ENCODE assay signal across 9 mouse cellular contexts in the genomic region with DNA sequence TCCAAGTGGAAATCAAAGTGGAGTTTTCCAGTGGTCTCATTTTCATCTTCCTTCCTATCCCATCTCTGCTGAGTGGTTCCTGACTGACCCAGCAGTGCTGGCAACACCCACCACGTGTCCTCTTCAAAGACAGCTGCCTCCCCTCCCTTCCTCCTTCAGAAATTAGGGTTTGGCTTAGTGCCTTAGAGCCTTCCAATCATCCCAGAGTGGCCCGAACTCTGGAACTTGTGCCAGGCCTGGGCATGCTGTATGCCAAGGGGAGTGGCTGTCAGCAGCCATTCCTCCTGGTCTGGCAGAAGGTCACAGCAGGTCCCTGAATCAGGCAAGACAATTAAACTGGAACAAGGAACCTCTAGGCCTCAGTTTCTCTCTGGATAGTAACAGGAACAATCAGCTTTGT. TPM values are rescaled to one million over a fixed set of nuclear protein-coding genes. Genes with fewer than 3 reads are reported as not detected.
DNase-seq lines count a peak whose midpoint lies in the region; ATAC-seq and TF ChIP-seq lines count a peak whose summit lies in the region.
"Had no signal": no experiment of that assay in that cellular context is flagged by ENCODE, and none has a peak within 500 bp of the region (broad histone marks: within the 10 kb centered on the region; RNA-seq: fewer than 3 reads in every experiment).

No protein-coding gene starts in this region.

- peak; percentile 60 for DNase-seq in kidney, adult 18-20 months
- peak; percentile 94 for DNase-seq in brain, adult 2 months (ENCODE audit: low read depth, low spot score)
- DNase-seq in cerebellum, postnatal 14 days: peak; percentile 95 to 97
- peak; percentile 34 for DNase-seq in lung, embryonic 14.5 days
- DNase-seq in thymus, postnatal 14 days: no peak
- no peak for DNase-seq in layer of hippocampus, postnatal 36 days
- DNase-seq in thymus, postnatal 36 days: no peak

- H3K4me1 ChIP-seq in kidney, embryonic 16.5 days (ENCODE audit: insufficient read depth, low read length): no peaks in the 10 kb centered on the region
- 0 out of 2 replicates have a peak, but pooled peaks cover 3% of the 10 kb centered on the region for H3K4me1 ChIP-seq in lung, embryonic 14.5 days (ENCODE audit: insufficient read depth)

- no peak overlapping the region for H3K9ac ChIP-seq in kidney, embryonic 16.5 days (replicated peaks; ENCODE audit: low read length)
- H3K9ac ChIP-seq in lung, embryonic 14.5 days: no peak overlapping the region

- no peaks in the 10 kb centered on the region for H3K36me3 ChIP-seq in kidney, embryonic 16.5 days (ENCODE audit: insufficient read depth, low read length)
- H3K36me3 ChIP-seq in lung, embryonic 14.5 days (ENCODE audit: insufficient read depth): no peaks in the 10 kb centered on the region

- WGBS in kidney, embryonic 16.5 days: 23% methylated on average over 2 of the region's 2 CpGs
- WGBS in lung, embryonic 14.5 days: 23% methylated on average over 2 of the region's 2 CpGs

- no peak for ATAC-seq in kidney, embryonic 16.5 days (ENCODE audit: low FRiP score, low TSS enrichment)
- ATAC-seq in lung, embryonic 14.5 days (ENCODE audit: insufficient read depth): no peak

- no peak overlapping the region for H3K4me2 ChIP-seq in kidney, embryonic 16.5 days (replicated peaks; ENCODE audit: low read depth, low read length)
- H3K4me2 ChIP-seq in lung, embryonic 14.5 days: no peak overlapping the region

- H3K27ac ChIP-seq in kidney, embryonic 16.5 days (ENCODE audit: low read length): no peak overlapping the region
- H3K27ac ChIP-seq in lung, embryonic 14.5 days (ENCODE audit: low read depth): peak overlapping the region; percentile 44; the same call in 1 of the 2 replicates

- no peak for TF ChIP-seq CTCF in lung, embryonic 14.5 days (IDR thresholded peaks at IDR 0.05; ENCODE audit: low read depth)

- no peak overlapping the region for H3K4me3 ChIP-seq in kidney, embryonic 16.5 days (ENCODE audit: low read length)
- H3K4me3 ChIP-seq in lung, embryonic 14.5 days (ENCODE audit: low read depth, low read length): no peak overlapping the region

- no peaks in the 10 kb centered on the region for H3K9me3 ChIP-seq in kidney, embryonic 16.5 days (ENCODE audit: low read length)
- H3K9me3 ChIP-seq in lung, embryonic 14.5 days (ENCODE audit: low read depth, low read length): no peaks in the 10 kb centered on the region

- H3K27me3 ChIP-seq in kidney, embryonic 16.5 days (ENCODE audit: insufficient read depth, low read length): peaks cover 12% of the 10 kb centered on the region
- peaks cover 33% of the 10 kb centered on the region for H3K27me3 ChIP-seq in lung, embryonic 14.5 days (ENCODE audit: insufficient read depth, low read length)

RNA-seq across cellular contexts. Expression of a gene that starts 3.1 kb away (rescaled TPM):
- polyA plus RNA-seq in kidney, embryonic 16.5 days (2015; fragmentation: Nextera tagmentation; extraction: Ambion mirVana): 1.7 and 1.8 TPM in 2 replicates
- 2.1 TPM in 2 replicates for polyA plus RNA-seq in lung, embryonic 14.5 days (2014; fragmentation: Nextera tagmentation; extraction: Ambion mirVana)
- 1 to 10 TPM; 2.9 to 4.0 TPM for total RNA-seq in layer of hippocampus, postnatal 36 days (2021)

RNA-seq across cellular contexts. Expression of a gene that starts 6.9 kb away (rescaled TPM):
- polyA plus RNA-seq in kidney, embryonic 16.5 days (2015; fragmentation: Nextera tagmentation; extraction: Ambion mirVana): 8.3 and 14.6 TPM in 2 replicates
- polyA plus RNA-seq in lung, embryonic 14.5 days (2014; fragmentation: Nextera tagmentation; extraction: Ambion mirVana): 14.4 and 14.7 TPM in 2 replicates
- 10 to 100 TPM; 75.0 to 77.4 TPM for total RNA-seq in layer of hippocampus, postnatal 36 days (2021)

RNA-seq across cellular contexts. Expression of a gene that starts 28.5 kb away (rescaled TPM):
- not detected in 2 replicates for polyA plus RNA-seq in kidney, embryonic 16.5 days (2015; fragmentation: Nextera tagmentation; extraction: Ambion mirVana)
- 0.23 and 0.64 TPM in 2 replicates for polyA plus RNA-seq in lung, embryonic 14.5 days (2014; fragmentation: Nextera tagmentation; extraction: Ambion mirVana)
- total RNA-seq in layer of hippocampus, postnatal 36 days (2021): not detected

RNA-seq across cellular contexts. Expression of a gene that starts 36.7 kb away (rescaled TPM):
- not detected in 2 replicates for polyA plus RNA-seq in kidney, embryonic 16.5 days (2015; fragmentation: Nextera tagmentation; extraction: Ambion mirVana)
- not detected in 2 replicates for polyA plus RNA-seq in lung, embryonic 14.5 days (2014; fragmentation: Nextera tagmentation; extraction: Ambion mirVana)
- total RNA-seq in layer of hippocampus, postnatal 36 days (2021): under 1 TPM; 0.12 to 0.15 TPM

RNA-seq across cellular contexts. Expression of a gene that starts 56.0 kb away (rescaled TPM):
- 0.07 TPM in 1 of 2 replicates, not detected in the other for polyA plus RNA-seq in kidney, embryonic 16.5 days (2015; fragmentation: Nextera tagmentation; extraction: Ambion mirVana)
- 0.09 TPM in 1 of 2 replicates, not detected in the other for polyA plus RNA-seq in lung, embryonic 14.5 days (2014; fragmentation: Nextera tagmentation; extraction: Ambion mirVana)
- total RNA-seq in layer of hippocampus, postnatal 36 days (2021): not detected
- polyA plus RNA-seq: gonadal fat pad, adult 2 months had no signal

Comparison
In these comparisons a context has a peak if more than half of its experiments do, and no peak if none do; other contexts are left out.
1. DNase-seq: peak in kidney, adult 18-20 months (single experiment), brain, adult 2 months (single experiment), cerebellum, postnatal 14 days (2 of 2) and lung, embryonic 14.5 days (single experiment); none in thymus, postnatal 14 days (single experiment), layer of hippocampus, postnatal 36 days (0 of 2) and thymus, postnatal 36 days (0 of 2).